Mouse (Mus musculus): ENCODE measurements around the gene Megf6.

The Megf6 gene

DNA sequence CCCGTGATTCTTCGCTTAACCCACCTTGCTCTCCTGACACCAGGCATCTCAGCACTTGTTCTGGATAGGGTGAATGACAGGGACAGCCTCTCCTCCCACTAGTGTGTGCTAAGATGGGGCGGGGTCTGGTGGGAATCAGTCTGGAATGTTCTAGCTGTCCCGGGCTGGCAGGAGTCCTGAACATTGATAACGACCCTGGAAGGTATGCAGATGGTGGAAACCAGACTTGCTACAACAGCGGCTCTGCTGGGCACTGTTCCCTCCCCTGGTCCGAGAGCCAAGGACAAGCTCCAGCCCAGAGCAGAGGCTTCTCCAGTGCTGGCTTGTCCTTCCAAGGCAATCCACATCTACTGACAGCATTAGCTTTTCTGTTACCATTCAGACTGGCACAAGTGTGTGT lies 43.1 kb downstream of the Megf6 start:
- peak; percentile 45 for DNase-seq (ENCODE audit: low spot score)

DNA sequence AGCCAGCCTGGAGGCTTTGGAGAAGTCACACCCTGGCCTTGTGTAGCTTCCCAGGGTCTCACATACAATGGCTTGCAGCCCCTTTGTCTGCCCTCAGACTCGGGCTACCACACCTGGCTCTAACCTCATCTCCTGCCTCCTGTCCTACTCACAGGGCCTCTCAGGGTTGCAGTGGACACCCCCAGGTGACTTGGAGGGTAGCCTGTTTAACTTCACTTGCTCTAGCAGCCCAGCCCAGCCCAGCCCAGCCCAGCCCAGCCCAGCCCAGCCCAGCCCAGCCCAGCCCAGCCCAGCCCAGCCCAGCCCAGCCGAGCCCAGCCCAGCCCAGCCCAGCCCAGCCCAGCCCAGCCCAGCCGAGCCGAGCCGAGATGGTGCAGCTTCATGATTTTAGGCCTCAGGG lies 43.5 kb downstream of the Megf6 start:
- DNase-seq (ENCODE audit: low spot score): no peak

DNA sequence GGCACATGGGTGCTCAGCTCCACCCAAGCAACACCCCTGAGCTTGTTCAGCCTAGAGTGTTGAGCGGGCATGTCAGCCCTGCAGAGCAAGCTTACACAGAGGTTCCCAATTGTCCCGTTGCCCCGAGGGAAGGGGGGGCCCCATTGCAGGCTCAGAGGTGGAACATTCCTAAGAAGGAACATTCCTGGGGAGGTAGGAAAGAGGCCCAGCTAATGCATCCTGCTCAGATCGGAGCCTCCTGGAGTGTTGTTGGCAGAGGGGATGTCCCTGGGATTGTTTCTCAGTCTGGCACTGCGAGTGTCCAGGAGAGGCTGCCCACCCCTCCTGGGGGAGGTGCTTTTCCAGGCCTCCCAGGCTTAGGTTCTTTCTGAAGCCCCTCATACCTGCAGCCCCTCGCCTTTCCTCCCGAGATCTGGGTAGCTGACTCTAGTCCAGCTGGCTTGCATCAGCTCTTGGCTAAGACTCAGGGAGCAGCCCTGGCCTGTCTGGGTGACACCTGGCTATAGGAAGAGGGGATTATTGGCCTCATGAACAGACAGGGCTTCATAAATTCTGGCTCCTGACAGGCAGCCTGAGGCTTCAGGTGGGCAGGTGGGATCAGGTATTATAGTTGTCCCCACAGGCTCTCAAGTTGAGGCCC lies 47.3 kb downstream of the Megf6 start:
- DNase-seq (ENCODE audit: low spot score): no peak

DNA sequence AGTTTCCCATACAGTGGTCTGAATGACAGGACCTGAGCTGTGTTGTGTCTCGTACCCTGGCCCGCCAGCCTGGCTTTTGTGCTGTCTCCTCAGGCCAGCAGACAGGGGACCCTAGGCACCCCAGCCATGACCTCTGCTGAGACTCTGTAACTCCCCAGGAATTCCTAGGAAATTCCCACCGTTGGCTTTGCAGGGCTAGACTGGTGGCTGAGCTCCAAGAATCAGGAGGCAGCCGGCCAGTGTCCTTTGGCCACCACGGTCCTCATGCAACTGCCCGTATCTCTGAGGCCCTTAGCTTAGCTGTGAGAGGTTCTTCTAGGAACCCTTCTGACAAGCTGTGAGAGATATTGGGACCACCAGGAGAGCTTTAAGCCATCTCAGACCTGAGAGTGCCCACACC lies 52.2 kb downstream of the Megf6 start:
- DNase-seq (ENCODE audit: low spot score): peak; percentile 33

DNA sequence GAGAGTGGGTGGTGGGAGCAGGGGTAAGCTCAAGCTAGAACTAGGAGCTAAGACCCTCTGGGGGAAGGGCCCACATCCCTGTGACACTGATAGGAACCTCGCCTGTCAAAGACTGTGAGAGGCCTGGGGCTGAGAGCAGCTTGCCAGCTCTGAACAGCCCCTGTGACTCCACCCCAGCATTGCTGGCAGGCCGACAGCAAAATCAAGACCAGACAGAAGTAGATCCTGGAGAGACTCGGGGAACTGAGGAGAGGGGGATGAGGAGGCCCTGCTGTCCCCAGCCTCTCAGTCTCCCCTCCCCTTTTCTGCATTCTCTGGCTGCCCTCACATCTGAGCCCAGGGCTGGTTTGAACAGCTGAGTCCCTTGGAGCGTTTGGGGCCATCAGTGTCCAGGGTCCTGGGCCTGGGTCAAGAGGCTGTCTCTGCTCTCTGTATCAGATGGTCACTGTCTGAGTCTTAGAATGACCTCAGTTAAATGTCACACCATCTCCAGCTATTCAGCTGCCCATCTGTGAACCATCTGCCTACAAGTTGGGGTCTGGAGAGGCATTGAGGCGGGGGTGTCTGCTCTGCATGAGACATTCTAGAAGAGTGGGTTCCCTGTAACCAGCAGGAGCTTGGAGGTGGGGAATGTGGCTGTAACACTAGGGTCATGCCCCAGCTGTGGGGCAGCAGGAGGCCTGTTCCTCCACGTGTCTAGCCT lies 53.9 kb downstream of the Megf6 start:
- DNase-seq (ENCODE audit: low spot score): no peak

DNA sequence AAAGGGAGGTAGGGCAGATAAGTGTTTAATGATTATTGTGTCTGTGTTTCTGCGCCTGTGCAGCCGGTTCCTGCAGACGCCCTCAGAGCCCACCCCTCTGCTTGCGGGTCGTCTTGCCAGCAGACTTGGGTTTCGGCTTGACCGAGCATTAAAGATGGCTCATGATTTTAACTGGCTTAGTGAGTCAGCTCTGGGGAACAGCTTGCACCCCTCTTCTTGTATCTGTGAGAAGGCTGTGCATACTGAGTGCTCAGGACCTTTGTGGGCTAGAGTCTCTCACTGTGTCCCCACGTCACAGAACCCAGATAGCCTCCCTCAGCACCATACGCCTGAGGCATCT lies 54.4 kb downstream of the Megf6 start:
- no peak for DNase-seq (ENCODE audit: low spot score)

DNA sequence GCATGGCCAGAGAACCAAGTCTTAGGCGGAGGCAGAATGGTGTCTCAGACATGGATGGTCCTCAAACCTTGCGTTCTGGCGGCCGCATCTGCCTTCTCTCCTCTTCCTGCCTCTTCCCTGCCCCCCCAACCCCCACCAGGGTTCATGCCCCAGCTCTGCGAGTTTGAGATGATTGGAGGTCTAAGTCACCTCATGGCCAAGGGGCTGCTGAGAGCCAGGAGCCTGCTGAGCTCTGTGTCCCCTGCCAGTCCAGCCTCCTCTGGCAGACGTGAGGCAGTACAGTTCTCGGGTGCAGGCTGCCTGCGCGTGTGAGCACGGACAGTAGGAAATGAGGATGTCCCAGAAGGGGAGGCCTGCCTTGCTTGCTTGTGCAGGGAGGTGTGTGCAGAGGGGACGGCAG lies 56.1 kb downstream of the Megf6 start:
- no peak for DNase-seq (ENCODE audit: low spot score)

DNA sequence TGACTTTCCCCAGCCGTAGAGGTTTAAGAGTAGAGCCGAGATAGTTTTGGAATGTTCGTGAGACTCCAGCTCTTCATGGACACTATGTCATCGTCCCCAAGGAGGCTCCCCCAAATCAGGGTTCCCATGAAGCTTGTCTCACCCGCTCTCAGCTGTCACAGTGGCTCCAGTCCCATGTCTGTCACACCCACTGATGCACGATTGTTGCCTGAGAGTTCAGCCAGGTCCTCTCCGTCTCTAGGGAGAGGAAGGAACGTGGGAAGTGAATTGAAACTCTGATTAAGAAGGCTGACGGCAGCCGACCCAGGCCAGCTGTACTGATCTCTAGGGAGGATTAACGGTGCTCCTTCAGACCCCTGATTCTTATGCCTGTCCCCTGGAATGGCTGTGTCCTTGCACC lies 57.8 kb downstream of the Megf6 start:
- no peak for DNase-seq (ENCODE audit: low spot score)

DNA sequence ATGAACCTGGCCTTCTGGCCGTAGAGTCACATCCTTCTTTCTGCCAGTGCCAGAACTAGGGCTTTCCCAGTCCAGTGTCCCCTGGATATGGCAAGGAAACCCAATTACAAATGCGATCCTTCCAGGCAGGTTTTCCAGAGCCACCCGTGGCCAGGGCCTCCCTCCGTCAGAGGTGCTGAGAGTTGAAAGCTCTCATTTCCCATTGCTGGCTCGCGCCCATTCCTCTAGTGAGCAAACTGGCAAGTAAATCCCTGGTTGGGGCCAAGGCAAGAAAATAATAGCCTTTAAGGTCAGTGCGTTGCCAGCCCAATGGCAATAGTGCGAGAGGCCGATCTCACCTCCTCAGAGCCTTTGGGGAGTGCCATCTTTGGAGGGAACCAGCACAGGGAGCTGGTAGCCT lies 59.0 kb downstream of the Megf6 start:
- no peak for DNase-seq (ENCODE audit: low spot score)

DNA sequence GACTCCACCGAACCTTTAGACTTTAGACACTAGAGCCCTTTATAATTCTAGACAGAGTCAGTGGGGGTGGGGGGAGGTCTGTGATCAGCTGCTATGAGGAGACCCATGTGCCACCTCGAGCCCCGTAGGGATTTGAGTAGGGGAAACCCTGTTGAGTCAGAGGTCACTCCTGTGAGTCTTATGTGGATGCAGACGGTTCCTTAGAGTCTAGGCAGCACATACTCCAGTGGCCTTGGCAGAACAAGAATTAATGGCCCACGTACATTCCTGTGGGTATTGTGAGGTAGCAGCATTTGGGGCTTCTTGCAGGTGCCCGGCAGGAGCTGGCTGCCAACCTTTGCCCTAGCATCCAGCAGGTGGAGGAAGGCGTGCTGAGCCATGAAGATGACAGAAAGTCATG lies 60.9 kb downstream of the Megf6 start:
- no peak for DNase-seq (ENCODE audit: low spot score)

DNA sequence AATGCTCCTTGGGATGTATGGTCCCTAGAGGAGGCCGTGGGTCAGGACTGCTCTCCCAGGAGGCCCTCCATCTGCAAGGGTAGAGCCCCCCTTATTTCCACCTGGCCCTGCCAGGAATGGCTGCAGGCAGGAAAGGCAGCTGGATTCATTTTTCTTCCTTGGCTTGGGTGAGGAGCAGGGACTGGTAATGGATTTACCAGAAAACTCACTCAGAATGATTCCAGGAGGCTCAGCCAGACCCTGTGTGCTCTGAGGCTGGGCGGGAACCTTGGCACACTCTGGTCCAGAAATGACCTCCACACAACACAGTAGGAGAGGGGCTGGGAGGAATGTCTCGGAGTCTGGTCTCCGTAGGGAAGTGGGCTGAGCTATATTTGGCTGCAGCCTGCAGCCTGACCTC lies 61.8 kb downstream of the Megf6 start:
- DNase-seq (ENCODE audit: low spot score): no peak

DNA sequence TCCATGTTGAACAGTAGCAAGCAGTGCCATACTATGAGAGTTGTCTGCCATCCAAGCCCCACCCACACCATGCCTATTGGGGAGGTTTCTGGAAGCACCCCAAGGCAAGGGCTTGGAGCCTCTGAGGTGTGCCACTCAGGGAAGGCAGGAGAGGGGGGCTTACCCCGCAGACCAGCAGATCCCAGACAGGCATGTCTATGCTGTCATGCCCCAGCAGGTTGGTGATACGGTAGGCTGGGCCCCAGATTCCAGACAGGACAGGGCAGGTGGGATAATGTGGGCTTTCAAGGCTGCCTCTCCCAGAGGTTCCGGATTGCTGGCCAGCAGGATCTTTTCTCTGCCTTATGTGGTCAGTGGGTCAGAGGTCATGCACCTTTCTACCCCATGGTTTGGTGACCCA lies 65.5 kb downstream of the Megf6 start:
- DNase-seq (ENCODE audit: low spot score): no peak

DNA sequence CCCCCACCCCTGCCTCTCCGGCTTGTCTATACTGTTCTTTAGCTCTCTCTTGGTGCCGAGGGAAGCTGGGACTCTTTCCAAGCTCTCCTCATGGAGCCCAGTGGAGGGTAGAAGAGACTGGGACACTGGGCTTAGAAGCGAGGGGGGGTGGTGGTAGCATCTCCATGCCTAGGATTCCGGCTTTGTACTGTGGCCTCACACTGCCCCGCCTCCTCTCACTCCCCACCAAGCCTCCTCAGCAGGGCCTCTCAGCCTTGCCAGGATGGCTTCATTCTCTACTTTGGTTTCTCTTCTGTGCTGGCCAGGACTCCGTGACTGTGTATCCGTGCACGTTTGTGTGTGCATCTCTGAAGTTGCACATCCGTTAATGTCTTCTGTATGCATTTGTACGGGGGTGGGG lies 66.4 kb downstream of the Megf6 start:
- DNase-seq (ENCODE audit: low spot score): no peak

DNA sequence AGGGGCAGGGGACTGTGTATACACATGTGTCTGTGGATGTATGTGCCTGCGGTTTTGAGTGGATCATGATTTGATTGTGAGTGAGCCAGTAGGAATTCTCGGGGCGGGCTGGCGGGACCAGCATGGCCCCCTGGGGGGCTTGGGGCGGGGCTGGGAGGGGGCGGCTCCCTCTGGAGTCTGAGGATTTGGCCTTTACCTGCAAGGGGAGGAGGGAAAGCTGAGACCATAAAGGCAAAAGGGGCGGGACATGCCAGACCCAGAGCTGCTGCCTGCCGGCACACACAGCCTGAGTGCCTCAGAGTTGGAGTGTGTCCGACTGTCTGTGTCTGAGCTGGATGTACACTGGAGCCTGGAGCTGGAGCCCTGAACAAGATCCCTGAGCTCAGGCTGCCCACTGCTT lies 66.8 kb downstream of the Megf6 start:
- no peak for DNase-seq (ENCODE audit: low spot score)

DNA sequence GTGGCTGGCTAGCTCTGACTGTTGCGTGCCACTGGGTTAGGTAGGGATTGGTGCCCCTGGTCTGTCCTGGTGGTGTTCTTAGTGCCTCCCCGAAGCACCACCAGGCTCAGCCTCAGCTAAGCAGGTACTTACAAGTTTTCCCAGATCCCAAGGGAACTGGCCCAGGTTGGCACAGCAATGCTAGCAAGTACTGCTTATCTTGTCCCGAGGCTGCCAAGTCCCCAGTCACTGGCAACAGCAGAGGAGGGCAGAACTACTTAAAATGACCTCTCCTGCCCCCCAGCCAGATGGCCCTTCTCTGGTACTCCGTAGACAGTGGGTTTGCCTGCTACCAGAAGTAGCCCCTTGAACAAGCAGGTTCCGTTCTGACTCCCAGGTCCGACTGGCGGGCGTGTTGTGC lies 68.7 kb downstream of the Megf6 start:
- DNase-seq (ENCODE audit: low spot score): no peak

DNA sequence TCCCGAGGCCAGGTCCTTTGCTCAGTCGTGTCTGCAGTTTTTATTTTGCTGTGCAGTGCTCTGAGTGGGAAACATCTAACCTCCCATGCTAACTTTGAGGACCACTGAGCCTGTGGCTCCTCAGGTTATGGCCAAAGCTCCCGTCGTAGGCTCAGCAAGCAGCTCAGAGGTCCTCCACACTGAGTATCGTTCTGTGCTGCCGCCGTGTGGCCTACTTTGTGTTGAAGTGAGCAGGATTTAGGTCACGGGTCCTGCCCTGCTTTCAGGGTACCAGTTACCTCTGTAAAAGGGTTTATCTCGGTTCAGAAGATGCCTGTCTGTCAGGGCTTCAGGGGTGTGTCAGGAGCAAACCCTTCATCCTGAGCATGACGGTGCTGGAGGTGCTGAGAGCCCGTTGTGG lies 70.1 kb downstream of the Megf6 start:
- DNase-seq (ENCODE audit: low spot score): no peak

DNA sequence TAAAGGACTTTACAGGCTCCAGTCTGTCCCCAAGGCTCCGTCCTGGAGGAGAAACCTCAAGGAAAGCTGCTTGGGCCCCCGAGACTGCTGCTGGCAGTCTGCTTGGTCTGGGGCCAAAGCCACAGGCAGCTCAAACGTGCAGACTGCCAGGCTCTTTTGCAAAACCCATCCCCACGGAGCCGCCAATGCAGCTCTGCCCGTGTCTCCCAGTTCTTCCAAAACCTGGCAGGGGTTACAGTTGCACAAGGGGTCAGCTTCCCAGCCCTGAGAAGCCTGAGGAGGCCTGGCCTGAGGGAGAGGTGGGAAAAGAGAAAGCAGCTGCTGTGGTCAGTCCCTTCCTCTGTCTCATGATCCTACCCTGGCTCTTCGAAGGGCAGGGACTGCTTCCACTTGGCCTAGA lies 74.8 kb downstream of the Megf6 start:
- peak; percentile 64 for DNase-seq (ENCODE audit: low spot score)

DNA sequence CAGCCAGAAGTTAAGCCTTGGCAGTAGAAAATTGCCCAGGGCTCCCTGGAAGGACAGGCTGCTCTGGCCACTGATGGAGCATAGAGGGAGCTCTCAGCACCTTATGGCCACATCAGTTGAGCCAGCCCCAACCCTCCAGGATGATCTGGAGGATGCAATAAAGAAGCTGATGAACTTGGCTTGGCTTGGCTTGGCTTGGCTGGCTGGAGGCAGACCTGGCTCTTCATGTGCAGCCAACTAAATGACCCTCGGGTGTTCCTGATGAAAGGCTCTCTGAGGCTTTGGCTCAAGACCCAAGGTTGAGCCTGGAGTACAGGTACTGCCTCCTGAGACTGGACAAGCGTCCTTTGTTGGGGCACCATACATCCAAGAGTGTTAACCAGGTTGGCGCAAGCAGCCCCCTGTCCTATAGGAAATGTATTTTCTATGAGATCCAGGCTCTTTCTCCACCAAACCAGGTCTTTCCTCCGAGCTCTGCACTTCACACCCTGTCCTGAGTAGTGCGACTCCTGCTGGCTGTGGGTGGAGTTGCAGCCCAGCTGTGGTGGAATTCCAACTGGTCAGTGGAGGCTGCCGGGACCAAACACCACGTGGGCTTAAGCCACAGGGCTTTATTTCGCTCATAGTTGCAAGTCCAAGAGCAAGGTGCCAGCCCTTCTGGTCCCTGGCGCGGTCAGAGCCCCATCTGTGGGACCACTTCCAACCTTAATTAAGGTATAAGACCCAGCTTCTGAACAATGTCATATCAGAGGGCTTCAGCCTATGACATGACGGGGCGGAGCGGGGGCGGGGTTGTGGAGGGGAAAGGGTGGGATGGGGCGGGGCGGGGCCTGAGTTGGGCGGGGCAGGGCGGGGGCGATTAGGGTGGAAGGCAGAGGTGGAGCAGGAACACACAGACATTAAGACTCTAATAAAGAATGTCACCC lies 75.8 kb downstream of the Megf6 start:
- peak; percentile 43 for DNase-seq (ENCODE audit: low spot score)

DNA sequence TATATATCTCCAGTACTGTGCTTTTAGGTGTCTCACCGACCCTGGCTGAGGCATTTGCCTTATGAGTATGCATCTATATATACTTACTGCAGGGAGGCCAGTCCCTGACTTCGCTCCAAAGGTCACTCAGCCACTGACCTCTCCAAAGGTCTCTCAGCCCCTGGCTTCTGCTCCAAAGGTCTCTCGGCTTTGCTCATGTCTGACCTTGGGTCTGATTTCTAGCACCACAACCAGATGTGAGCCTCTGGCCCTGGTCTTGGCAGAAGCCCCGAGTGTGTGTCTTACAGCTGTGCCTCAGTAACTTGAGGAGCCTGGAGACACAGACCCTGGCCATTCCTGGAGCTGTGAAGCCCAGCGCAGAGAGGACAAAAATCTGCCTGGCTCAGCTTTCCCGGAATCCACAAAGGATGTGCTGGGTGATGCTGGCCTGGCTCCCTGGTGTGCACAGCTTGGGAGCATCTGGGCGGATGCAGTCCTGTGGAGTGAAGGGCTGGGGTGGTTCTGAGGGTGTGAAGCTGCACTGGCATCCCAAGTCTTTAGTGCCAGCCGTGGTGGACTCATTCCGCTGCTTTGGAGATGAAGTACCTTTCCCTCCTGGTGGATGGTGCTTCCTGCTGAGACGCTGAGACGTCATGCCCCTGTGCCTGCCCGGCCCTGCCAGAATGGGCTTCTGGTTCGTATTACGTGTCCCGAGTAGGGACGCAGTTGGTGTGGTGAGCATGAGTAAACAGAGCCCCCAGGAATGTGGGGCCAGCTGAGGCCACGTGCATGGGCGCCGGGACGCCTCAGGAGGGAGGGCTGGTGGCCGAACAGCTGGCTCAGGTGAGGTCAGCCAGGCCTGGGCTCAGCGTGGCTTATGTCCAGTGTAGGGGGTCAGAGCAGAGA lies 76.9 kb downstream of the Megf6 start:
- DNase-seq (ENCODE audit: low spot score): no peak

DNA sequence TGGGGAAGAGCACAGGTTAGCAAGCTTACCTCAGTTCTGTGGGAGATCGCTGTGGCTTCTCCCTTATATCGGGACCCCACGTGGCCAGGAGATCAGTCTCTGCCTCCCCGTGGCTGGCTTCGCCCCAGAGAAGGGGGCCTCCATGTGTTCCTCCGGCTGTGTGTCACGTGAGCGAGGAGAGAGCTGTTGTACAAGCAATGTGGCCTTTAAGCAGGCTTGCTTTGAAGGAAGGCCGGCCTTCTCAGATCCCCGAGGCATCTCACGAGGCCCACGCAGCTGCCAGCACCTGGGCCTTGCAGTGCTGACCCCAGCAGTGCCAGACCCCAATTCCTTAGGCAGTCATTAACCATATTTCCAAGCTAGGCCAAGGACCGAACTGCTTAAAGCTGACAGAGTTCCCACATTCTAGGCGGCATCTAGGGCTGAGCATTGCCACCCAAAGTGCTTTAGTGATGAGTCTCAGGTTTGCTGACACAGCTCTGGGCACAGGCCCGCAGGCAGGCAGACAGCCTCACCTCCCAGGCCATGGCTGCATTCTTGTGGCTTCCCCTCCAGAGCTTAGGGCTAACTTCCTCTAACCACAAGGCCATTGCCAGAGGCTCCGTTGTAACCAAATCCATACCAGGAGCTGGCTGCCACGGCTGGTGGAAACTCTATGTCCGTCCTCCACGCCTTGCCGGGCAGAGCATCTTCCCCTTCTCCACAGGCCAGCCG lies 77.7 kb downstream of the Megf6 start:
- DNase-seq (ENCODE audit: low spot score): no peak

DNA sequence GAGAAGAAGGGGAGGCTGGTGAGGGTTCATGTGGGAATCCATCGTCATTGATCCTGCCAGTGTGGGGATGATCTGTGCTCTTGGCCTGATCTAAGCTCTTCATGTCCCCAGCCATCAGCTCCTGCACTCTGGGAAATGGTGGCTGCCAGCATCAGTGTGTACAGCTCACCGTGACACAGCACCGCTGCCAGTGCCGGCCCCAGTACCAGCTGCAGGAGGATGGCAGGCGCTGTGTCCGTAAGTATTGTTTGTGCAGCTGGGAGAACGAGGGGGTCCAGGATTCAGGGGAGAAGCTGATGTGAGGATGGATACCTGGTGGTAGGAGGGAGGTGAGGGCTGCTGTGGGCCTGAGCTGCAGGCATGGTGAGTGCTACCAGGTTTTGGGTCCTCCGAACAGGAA lies 78.8 kb downstream of the Megf6 start:
- no peak for DNase-seq (ENCODE audit: low spot score)

All from adipocyte (in vitro differentiated cells).